In the genomic region with DNA sequence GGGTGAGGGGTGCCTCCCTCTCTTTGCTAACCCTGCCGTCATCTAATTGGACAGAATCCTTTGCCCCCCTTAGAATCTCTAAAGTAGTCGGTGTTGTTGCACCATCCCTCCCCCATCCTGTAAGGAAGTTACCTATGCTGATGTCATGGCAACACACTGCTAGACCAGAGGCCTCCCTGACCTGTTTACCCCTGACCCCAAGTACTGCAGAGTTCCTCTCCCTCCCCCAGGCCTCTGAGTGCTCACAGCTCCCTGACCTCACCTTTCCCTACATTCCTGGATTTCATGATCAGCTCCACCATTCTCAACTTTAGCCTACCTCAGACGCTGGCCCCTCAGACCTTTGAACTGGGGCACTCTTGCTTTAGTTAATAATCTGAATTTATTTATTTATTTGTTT, we compare ENCODE assay signal across 21 mouse cellular contexts.
"Had no signal": no experiment of that assay in that cellular context is flagged by ENCODE, and none has a peak within 500 bp of the region (broad histone marks: within the 10 kb centered on the region; RNA-seq: fewer than 3 reads in every experiment).

No protein-coding gene starts in this region.

- H3K9ac ChIP-seq: kidney, embryonic 15.5 days; liver, embryonic 14.5 days had no signal

- H3K27ac ChIP-seq: hindbrain, postnatal 0 days; kidney, embryonic 15.5 days; left cerebral cortex, adult 2 months; liver, embryonic 14.5 days; stomach, postnatal 0 days had no signal

- DNase-seq: kidney, adult 18-20 months; kidney, postnatal 10 days; kidney, postnatal 36 days; layer of hippocampus, postnatal 36 days; lung, adult 2 months; lung, postnatal 14 days; lung, postnatal 4 days; midbrain, embryonic 14.5 days; right cerebral cortex, adult 18-20 months; right cerebral cortex, postnatal 14 days; right cerebral cortex, postnatal 4 days; thymus, adult 2 months; thymus, postnatal 14 days; thymus, postnatal 4 days had no signal

- H3K4me2 ChIP-seq: kidney, embryonic 15.5 days; midbrain, embryonic 11.5 days had no signal

- H3K27me3 ChIP-seq: kidney, embryonic 15.5 days had no signal

- H3K9me3 ChIP-seq: kidney, embryonic 15.5 days had no signal

- H3K4me3 ChIP-seq: kidney, embryonic 15.5 days; left cerebral cortex, adult 2 months had no signal

- ATAC-seq: hindbrain, postnatal 0 days; inflammation-experienced regulatory T-cells, adult 6 months had no signal
